Mouse (Mus musculus) T-helper 17 cell (primary cell): ENCODE measurements around the gene Sapcd2.
"Not testable (repeated sequence)": the region's sequence is repeated elsewhere in the genome, so short reads cannot be mapped to it uniquely, and the experiment has no call there.

Experiments
- in situ Hi-C, 2 experiments: fragments of 300-600 bp; cut with MboI, MseI; formaldehyde crosslinking; loops; 1 replicate in 1 of 2; 2 replicates in 1 of 2; pipeline ENCODE4 v1.15.1; 2025; ENCODE audit warnings: high pct_unique_total_duplicates in 2 of 2

Sapcd2 gene

DNA sequence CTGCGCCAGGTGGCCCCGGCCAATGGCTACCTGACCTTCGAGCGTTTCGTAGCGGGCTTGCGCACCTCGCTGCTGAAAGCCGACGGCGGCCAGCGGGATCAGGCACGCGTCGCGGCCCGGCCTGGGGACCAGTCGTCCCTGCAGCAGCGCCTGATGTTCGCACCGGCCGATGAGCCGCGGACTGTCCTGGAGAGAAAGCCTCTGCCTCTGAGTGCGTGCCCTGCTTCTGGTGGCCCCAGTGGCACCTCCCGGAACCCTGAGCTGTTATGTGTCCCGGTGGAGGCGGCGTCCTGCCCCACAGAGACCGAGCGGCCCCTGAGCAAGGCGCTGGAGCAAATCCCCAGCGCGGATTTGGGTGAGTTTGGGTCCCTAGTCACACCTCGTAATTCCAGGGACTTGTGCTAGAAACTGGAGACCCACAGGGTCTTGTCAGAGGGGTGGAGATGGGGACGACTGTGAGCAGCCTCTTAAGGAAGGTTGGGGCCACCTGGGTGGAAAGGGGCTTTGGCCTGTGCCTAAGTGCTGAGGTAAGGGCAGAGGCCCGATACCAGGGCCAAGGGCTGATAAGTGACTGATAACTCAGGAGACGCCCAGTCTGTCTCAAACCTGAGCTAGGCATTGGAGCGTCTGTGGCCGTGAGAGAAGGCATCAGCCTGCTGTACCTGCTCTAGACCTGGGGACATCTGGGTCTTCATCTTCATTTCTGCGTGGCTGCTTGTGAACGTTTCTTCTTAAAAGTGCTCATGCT is 697 bp downstream of the Sapcd2 start:
- in situ Hi-C loops, result no loop called here

DNA sequence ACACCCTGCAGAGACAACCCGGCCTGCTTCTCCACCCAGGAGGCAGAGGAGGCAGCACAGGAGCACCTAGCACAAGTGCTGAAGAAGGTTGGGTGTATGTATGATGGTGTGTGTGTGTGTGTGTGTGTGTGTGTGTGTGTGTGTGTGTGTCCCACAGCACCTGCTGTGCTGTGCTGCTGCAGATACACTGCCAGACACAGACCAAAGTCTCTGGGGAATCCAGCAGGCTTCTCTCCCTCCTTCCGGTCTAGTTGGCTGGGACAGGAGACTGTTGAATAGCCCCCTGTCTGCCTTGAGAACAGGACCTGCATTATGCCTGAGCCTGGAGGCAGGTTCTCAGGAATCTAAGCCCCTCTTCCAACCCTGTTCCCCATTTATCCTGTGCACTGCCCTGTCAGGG is 1.3 kb downstream of the Sapcd2 start:
- in situ Hi-C loops, result no loop called here

DNA sequence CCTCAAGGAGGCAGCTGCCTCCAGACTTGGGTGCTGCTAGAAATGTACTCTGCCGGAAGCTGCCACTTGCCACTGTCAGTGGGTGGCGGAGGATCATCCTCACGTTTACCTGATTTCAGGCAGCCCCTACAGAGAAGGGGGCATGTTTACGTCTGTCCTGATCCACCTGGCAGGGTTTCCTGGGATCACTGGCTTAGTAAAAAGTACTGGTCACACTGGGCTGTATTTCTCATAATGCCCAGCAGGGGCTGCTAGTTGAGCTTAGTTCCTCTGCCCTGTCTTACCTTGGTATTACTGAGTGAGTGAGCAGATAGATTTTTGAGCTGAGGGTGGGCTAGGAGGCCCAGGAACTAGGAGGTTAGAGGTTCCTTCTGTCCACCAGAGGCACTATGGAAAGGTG is 4.5 kb downstream of the Sapcd2 start:
- in situ Hi-C loops, result no loop called here

DNA sequence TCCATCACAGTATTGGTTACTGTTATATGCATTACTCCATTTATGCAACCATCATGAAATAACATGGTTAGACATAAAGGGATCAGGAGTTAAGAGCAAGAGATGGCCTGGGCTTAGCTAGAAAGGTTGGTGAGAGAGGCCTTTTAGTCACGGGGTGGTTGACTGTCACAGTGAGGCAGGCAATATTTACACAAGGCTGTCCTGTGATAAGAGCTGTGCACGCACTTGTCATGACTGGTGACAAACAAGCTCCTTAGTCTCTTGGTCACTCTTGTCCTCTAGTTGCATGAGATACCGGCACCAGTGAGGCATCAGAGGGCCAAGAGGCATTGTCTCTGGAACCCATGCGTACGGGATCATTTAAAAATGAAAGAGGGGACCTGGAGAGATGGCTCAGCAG is 12.4 kb downstream of the Sapcd2 start:
- in situ Hi-C loops, result no loop called here

DNA sequence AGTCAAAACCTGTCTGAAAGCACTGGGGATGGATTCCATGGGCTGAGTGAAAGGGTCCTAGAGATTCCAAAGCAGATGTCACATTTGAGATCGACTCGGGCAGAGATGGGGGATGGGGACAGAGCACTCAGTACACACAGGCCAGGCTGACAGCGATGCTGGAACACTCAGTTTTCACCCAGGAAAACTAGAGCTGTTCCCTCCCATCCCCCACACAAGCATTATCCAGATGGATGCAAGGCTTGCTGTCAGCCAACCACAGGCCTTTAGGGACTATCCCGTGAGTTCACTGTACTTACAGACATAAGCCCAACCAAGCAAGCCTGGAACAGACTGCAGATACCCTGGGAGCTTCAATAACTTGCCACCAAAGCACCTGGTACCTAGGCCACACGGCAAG is 19.1 kb downstream of the Sapcd2 start:
- in situ Hi-C loops, result no loop called here

DNA sequence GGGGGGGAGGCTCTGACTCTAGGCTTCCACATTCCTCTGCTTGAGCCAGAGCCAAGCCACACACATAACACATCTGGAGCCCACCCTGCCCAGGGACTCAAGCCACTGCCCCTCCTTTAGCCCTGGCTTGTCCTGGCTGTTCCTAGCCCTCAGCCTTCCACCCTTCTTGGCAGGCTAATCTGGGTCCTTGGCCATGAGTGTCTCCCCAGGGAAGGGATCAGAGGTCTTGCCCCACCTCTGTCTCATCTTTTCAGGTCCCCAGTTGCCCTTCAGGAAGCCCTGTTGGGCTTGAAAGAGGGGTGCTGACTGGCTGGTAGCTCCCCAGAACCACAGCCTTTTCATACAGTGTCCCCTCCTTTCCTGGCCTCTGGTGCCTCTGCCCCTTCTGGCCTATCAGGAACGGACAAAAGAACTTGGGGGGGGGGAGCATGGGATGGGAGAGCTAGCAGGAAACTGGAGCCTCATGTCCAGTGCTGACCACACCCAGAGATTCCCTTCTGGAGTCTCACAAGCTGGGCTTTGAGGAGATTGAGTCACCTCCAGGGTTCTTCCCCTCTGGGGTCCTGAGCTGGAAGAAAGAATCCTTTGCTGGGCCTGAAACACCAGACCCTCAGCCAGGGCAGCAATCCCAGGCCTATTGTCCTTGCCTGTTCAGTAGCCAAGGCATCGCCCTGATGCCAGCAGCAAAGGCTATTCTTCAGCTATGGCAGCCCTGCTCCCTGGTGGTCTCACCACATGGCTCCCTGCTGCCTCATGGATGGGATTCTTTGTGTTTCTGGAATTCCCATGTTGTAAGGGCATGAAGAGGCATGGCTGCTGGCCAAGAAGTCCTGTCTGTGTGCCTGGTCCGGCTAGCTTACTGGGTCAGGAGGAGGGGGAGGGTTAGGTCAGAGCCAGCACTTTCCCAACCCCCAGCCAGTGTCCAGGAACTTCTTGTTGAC is 22.4 kb downstream of the Sapcd2 start:
- in situ Hi-C loops, result no loop called here

DNA sequence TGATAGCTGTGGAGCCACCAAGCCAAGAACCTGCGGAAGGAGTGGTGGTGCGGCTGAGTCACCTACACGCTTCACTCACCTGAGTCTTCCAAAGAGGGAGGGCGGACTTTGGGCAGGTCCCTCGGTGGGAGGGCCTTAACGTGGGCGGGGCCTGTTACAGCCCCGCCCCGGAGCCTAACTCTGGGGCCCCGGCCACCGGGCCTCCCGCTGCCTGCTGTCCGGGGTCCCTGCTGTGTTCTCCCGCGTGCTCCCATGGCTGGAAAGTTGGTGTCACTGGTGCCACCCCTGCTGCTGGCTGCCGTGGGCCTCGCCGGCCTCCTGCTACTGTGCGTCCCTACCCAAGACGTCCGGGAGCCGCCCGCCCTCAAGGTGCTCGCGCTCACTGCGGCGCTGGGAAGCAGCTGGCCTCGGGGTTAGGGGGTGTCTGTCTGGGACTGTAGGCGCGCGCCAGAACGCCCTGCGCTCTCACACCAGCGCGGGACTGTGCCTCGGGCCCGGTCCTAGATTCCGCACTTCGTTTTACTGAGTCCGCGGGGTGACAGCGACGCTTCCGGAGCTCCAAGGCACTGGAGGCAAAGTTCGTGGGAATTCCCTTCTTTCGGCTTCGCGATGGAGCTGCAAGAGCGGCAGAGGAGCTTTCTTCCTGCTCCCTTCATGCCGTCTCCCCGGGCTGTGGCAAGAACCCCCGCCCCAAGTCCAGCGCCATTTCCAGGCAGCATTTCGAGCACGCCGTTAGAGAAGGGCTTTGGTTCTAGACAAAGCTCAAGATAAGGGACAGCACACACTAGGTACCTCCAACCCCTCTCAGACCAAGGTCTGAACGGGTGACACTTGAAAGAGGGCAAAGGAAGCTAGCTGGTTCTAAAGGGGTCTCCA is 23.8 kb downstream of the Sapcd2 start, which contains the start of gene Entpd2:
TSS of gene Entpd2 (plus strand) at position 154 of the 876 bp plus-strand sequence.
- in situ Hi-C loops, result no loop called here

DNA sequence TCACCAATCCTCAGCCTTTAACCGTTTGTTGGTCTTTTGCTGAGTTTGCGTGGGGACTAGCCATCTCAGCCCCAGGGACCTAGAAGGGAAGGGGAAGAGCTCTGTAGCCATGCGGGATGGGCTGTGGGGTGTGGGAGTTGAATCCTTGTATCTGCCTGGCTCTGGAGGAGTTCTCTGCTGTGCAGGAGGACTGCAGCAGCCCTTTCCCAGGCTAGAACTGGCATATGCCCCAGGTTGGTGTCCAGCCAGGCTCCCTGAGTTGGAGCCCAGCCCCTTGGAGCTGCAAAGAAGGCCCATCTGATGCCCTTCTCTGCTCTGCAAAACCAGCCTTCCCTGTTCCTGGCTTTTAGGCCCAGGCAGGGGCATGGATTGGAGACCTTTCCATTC is 24.5 kb downstream of the Sapcd2 start:
- in situ Hi-C loops, result no loop called here

DNA sequence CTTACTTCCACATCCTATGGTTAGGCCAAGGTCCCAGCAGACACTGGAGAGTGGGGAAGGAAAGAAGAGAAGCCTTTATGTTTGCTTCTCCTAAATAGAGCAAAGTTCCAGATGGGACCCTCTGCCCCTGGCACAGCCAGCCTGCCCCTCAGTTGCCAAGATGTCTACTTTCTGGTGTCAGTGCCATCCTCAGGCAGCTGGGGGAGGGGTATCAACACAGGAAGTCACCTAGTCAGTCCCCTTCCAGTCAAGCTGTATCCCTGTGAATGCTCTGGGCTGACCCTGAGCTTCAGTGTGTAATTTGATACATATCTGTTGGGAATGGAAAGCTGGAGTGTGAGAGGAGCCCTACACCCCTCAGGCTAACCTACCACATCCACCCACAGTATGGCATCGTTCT is 24.9 kb downstream of the Sapcd2 start:
- in situ Hi-C loops, result no loop called here

DNA sequence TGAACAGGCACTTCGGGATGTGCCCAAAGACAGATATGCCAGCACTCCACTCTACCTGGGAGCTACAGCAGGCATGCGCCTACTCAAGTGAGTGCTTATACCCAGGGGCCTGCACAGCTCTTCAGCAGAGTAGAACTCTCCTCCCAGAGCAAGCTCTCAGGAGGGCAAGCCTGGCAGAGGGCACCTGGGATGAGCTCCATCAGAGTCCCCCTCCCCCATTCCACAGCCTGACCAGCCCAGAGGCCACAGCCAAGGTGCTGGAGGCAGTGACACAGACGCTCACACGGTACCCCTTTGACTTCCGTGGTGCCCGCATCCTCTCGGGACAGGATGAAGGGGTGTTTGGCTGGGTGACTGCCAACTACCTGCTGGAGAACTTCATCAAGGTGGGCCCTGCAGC is 25.9 kb downstream of the Sapcd2 start:
- in situ Hi-C loops, result no loop called here

DNA sequence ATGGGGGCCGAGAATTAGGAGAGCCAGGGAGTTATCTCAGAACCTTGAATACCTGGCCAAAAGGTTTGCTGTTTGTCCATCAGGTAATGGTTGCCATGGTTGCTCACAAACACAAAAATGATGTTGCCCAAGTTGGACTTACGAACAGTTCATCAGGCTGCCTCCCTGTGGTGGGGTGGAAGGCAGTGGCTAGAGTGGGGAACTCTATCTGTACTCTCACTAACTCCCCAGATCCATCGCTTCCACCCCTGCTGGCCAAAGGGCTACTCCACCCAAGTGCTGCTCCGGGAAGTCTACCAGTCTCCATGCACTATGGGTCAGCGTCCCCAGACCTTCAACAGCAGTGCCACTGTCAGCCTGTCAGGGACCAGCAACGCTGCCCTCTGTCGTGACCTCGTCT is 26.9 kb downstream of the Sapcd2 start, which contains the start of gene Npdc1:
TSS of gene Npdc1 (plus strand) at position 301 of the 400 bp plus-strand sequence.
- in situ Hi-C loops, result no loop called here

DNA sequence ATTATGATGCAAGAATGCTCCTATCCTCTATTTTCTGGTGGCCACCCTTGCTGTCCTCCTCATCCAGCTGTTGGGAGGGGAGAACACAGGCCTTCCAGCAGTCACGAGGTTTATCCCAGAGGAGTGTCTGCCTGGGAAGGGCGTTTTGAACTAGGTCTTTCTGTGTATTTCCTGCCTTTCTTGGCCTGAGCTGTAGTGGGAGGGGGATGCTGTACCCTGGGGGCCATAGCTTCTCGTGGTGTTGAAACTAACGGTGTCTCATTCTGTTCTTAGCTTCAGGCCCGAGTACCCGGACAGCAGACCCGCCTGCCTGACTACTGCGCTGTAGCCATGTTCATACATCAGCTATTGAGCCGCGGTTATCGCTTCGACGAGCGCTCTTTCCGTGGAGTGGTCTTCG is 28.2 kb downstream of the Sapcd2 start:
- in situ Hi-C loops, result no loop called here

DNA sequence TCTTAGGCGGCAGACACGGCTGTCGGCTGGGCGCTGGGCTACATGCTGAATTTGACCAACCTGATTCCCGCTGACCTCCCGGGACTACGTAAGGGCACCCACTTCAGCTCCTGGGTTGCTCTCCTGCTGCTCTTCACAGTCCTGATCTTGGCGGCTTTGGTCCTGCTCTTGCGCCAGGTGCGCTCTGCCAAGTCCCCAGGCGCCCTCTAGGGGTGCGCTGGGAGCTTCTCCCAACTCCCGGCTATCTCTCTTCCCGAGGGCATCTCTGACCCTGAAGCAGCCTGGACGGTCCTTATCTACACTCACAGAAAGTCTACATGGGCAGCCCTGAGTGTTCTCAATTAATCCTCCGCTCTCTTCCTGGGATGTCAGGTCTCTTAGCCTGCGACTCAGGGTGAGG is 28.6 kb downstream of the Sapcd2 start:
- in situ Hi-C loops, result no loop called here

DNA sequence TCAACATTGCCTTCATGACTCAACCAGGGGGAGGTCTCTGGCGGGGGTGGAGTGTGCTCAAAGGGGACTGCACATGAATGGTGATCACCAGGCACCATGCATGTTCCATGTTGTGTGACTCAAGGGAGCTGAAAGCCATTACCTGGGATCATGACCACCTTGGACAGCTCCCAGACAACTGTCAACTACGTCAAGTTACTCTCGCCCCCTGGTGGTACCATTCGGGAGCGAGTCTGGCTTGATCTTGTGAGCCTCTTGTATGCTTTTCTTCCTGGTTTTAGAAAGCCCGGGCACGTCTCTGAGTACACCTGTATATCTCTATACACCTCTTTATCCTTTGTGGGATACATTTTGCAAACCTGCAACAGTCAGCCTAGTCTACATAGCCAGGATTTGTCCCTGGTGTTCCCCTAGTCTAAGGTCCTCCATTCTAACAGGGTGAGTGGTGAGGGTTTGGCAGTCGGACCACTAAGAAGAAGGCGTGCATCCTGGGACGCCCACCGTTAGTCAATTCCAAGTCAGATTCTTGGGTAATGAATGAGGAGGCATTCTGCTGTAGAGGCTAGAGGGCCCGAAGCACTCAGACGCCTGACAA is 30.4 kb downstream of the Sapcd2 start:
- in situ Hi-C loops, result no loop called here

DNA sequence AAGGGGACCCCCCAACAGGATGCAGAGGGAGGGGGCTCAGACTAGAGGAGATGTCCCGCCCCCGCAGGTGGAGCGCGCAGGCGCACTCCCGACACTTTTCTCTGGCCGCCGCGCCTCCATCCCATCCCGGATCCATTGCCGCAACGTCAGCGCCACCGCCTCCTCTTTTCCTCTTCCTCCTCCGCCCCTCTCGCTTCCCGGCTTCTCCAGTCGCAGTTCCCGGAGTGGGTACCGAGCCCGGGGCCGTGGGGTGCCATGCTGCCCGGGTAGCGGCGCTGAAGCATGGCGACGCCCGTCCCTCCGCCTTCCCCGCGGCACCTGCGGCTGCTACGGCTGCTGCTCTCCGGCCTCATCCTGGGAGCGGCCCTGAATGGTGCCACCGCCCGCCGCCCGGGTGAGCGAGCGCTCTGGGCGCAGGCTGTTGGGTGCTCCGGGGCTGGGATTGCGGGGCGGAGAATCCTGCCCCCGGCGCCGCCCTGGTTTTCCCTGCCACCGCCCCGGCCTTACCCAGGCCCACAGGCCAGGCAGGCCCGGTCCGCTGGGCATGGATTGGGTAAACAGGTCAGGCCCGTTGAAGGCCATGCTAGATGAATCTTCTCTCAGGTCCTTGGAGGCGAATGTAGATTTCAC is 31.0 kb downstream of the Sapcd2 start:
- in situ Hi-C loops, result no loop called here

DNA sequence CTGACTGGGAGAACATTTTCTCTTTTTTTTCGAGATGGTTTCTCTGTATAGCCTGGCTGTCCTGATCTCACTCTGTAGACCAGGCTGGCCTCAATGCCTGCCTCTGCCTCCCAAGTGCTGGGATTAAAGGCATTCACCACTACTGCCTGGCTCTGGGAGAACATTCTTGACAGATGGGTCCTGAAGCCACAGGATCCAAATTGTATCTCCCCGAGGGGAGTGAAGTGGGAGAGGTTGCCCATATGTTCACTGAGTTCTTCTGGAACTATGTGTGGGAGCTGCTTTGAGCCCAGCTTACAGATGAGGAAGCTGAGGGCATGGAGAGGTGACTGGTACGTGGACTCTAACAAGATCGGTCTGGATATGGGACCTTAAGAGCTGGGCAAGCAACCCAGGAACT is 31.9 kb downstream of the Sapcd2 start:
- in situ Hi-C loops, result no loop called here

DNA sequence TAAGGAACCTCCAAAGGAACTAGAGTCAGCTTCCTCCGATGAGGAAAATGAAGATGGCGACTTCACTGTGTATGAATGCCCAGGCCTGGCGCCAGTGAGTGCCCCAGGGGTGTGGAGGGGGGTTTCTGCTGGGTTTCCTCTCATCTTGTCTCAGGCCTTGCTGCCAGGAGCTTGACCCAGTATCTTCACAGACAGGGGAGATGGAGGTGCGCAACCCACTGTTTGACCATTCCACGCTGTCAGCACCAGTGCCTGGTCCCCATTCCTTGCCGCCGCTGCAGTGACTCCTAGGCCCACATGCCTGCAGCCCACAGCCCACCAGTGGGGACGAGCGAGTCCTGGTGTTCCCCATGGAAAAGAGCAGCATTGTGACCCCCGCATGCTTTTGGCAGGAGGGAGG is 36.8 kb downstream of the Sapcd2 start:
- in situ Hi-C loops, result no loop called here

DNA sequence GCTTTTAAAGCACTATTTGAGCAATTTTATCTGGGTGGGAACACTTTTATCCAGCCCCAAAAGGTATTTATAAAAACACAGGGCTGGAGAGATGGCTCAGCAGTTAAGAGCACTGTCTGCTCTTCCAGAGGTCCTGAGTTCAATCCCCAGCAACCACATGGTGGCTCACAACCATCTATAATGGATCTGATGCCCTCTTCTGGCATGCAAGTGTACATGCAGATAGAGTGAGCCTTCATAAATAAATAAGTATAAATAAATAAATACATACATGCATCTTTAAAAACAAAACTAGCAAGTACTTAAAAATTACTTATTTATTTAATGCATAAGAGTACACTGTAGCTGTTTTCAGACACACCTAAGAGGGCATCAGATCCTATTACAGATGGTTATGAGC is 41.3 kb downstream of the Sapcd2 start:
- in situ Hi-C loops, result not testable (repeated sequence)

DNA sequence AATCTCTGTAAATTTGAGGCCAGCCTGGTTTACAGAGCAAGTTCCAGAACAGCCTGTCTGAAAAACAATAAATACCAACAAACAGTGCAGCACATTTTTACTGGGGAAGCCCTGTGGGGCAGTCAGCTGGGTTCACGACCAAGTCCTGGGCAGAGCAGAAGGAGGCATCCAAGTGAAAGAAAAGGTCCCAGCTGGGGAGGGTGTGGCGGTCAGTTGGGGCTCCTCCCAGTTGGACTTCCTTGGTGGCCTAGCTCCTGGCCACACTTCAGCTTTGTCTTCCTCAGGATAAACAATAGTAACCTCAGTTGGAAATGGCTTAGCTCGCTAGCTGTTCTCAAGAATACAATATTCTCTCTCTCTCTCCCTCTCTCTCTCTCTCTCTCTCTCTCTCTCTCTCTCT is 45.3 kb downstream of the Sapcd2 start:
- in situ Hi-C loops, result no loop called here

DNA sequence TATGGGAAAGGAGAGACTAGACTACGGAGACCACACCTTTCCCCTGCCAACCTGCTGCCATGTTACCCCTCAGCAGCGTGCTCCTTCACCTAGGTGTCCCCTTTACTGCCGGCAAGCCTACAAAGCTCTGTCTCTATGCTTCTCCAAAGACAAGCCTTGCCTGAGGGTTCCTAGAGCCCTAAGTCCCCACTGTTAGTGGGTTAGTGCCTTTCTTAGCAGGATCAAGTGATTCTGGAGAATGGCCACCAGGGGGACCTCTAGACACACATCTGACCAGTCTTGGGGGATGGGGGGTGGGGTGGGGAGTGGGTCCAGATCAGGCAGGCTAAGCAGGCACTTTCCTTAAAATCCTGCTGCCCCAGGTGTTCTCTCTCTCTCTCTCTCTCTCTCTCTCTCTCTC is 49.8 kb downstream of the Sapcd2 start:
- in situ Hi-C loops, result loop anchor here in 1 of 2 experiments (10.0 kb wide), 1 partner anchor 1333 kb away; no protein-coding TSS in a partner anchor
